Comparison of ENCODE assay signal across 10 mouse cellular contexts in the genomic region with DNA sequence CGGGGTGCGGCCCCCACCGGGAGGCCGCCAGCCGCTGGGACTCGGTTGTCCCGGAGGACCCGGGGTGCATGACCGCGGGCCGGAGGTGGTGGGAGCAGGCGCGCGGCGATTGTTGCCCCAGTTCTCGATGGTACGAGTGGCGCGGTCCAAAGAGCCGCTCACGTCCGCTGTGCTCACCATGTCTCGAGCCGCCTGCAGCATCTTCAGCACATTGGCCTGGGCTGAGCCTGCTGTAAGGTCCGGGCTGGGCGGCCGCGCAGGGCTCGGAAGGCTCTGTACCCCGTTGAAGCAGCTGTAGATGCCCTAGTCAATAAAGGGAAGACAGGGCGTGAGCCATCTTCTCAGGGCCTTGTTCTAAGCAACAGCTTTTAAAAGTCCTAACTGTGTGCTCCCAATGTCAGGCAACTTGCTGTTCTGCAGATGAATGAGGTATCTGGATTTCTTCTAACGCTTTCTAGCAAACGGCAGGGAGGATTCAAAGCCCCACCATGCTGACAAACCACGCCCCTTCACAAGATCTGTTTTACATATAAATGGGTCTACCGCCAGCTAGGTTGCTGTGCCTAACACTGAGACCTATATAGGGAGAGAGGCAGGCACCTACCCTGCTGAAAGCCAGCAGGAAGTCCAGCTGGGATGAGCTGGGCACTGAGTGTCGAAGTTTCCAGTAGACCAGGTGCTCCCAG. TPM values are rescaled to one million over a fixed set of nuclear protein-coding genes. Genes with fewer than 3 reads are reported as not detected.
A peak's percentile ranks its signal among the peaks of the same experiment; 100 is the strongest.
DNase-seq lines count a peak whose midpoint lies in the region; ATAC-seq lines count a peak whose summit lies in the region.
"Had no signal": no experiment of that assay in that cellular context is flagged by ENCODE, and none has a peak within 500 bp of the region (broad histone marks: within the 10 kb centered on the region; RNA-seq: fewer than 3 reads in every experiment).

No protein-coding gene starts in this region.

- no peak; the same call in 1 of the 2 replicates for ATAC-seq in megakaryocyte, adult 5-6 weeks (ENCODE audit: poor library complexity, severe bottlenecking)
- no peak for ATAC-seq in forebrain, embryonic 12.5 days (ENCODE audit: low FRiP score)
- ATAC-seq in limb, embryonic 13.5 days (ENCODE audit: low FRiP score, low read depth), result no peak
- peak; percentile 35; the same call in 1 of the 2 replicates for ATAC-seq in stomach, embryonic 14.5 days (ENCODE audit: insufficient number of reproducible peaks, insufficient read depth, low FRiP score, low read depth)

- peak overlapping the region; percentile 87 for H3K4me3 ChIP-seq in megakaryocyte, embryonic 14.5 days (replicated peaks)
- H3K4me3 ChIP-seq in forebrain, embryonic 12.5 days (replicated peaks), result peak overlapping the region; percentile 52
- H3K4me3 ChIP-seq in limb, embryonic 13.5 days, result peak overlapping the region; percentile 48
- H3K4me3 ChIP-seq in stomach, embryonic 14.5 days (ENCODE audit: low read depth, low read length), result peak overlapping the region; percentile 36

- DNase-seq in urinary bladder, postnatal 4 days (ENCODE audit: low spot score in 2 of 2), result no peak
- no peak for DNase-seq in kidney, postnatal 4 days
- DNase-seq in right cerebral cortex, postnatal 10 days (ENCODE audit: low spot score in 2 of 2), result no peak

- H3K9me3 ChIP-seq in megakaryocyte, embryonic 14.5 days, result peaks cover 13% of the 10 kb centered on the region
- no peaks in the 10 kb centered on the region for H3K9me3 ChIP-seq in forebrain, embryonic 12.5 days
- no peaks in the 10 kb centered on the region for H3K9me3 ChIP-seq in limb, embryonic 13.5 days
- H3K9me3 ChIP-seq in stomach, embryonic 14.5 days (ENCODE audit: control insufficient read depth, low read depth, low read length), result no peaks in the 10 kb centered on the region

- H3K9ac ChIP-seq in forebrain, embryonic 12.5 days, result peak overlapping the region; percentile 66
- peak overlapping the region; percentile 65 for H3K9ac ChIP-seq in limb, embryonic 13.5 days
- H3K9ac ChIP-seq in stomach, embryonic 14.5 days (replicated peaks; ENCODE audit: low read depth, low read length), result no peak overlapping the region; the same call in 1 of the 2 replicates

- H3K27me3 ChIP-seq in megakaryocyte, embryonic 14.5 days (replicated peaks), result peaks cover 92% of the 10 kb centered on the region
- H3K27me3 ChIP-seq in forebrain, embryonic 12.5 days, result peaks cover 97% of the 10 kb centered on the region
- peaks cover 97% of the 10 kb centered on the region for H3K27me3 ChIP-seq in limb, embryonic 13.5 days
- peaks cover 37% of the 10 kb centered on the region for H3K27me3 ChIP-seq in stomach, embryonic 14.5 days (ENCODE audit: control insufficient read depth, insufficient read depth, low read length)

- under 1% methylated on average over 36 of the region's 36 CpGs for WGBS in forebrain, embryonic 12.5 days
- 2% methylated on average over 36 of the region's 36 CpGs for WGBS in limb, embryonic 13.5 days
- WGBS in stomach, embryonic 14.5 days, result 3% methylated on average over 36 of the region's 36 CpGs

- H3K36me3 ChIP-seq in megakaryocyte, embryonic 14.5 days (replicated peaks; ENCODE audit: low read length), result peaks cover 7% of the 10 kb centered on the region
- no peaks in the 10 kb centered on the region for H3K36me3 ChIP-seq in forebrain, embryonic 12.5 days (replicated peaks)
- no peaks in the 10 kb centered on the region for H3K36me3 ChIP-seq in limb, embryonic 13.5 days
- no peaks in the 10 kb centered on the region for H3K36me3 ChIP-seq in stomach, embryonic 14.5 days (ENCODE audit: control insufficient read depth, insufficient read depth, low read length)

- no peak overlapping the region for H3K27ac ChIP-seq in forebrain, embryonic 12.5 days
- H3K27ac ChIP-seq in limb, embryonic 13.5 days, result no peak overlapping the region
- H3K27ac ChIP-seq in stomach, embryonic 14.5 days (ENCODE audit: low read length), result no peak overlapping the region

- peaks cover 38% of the 10 kb centered on the region for H3K4me1 ChIP-seq in megakaryocyte, embryonic 14.5 days
- peaks cover 43% of the 10 kb centered on the region for H3K4me1 ChIP-seq in forebrain, embryonic 12.5 days
- H3K4me1 ChIP-seq in limb, embryonic 13.5 days, result peaks cover 25% of the 10 kb centered on the region
- peaks cover 10% of the 10 kb centered on the region for H3K4me1 ChIP-seq in stomach, embryonic 14.5 days (ENCODE audit: control insufficient read depth, insufficient read depth, low read length)

- peak overlapping the region; percentile 92 for H3K4me2 ChIP-seq in forebrain, embryonic 12.5 days
- peak overlapping the region; percentile 87 for H3K4me2 ChIP-seq in limb, embryonic 13.5 days (replicated peaks)
- H3K4me2 ChIP-seq in stomach, embryonic 14.5 days (replicated peaks; ENCODE audit: low read depth, low read length), result peak overlapping the region; percentile 66

RNA-seq across cellular contexts. Expression of gene Grin2c, which starts 16.5 kb away (rescaled TPM):
- not detected in 2 replicates for polyA plus RNA-seq in megakaryocyte, embryonic 14.5 days (2012; ENCODE audit: insufficient read depth, low replicate concordance)
- 0.05 TPM in 1 of 2 replicates, not detected in the other for total RNA-seq in megakaryocyte, adult 5-6 weeks (2015)
- total RNA-seq in megakaryocyte, adult 5-6 weeks (2017), result not detected in 2 replicates
- polyA plus RNA-seq in forebrain, embryonic 12.5 days (2016; fragmentation: Nextera tagmentation; extraction: Ambion mirVana), result 0.08 TPM in 1 of 2 replicates, not detected in the other
- polyA plus RNA-seq in limb, embryonic 13.5 days (2015; fragmentation: Nextera tagmentation; extraction: Ambion mirVana), result 0.05 and 0.09 TPM in 2 replicates
- not detected in 2 replicates for polyA plus RNA-seq in stomach, embryonic 14.5 days (2014; fragmentation: Nextera tagmentation; extraction: Ambion mirVana)
- total RNA-seq: heart, postnatal 10 days had no signal

RNA-seq across cellular contexts. Expression of gene Fdxr, which starts 26.3 kb away (rescaled TPM):
- polyA plus RNA-seq in megakaryocyte, embryonic 14.5 days (2012; ENCODE audit: insufficient read depth, low replicate concordance), result 21.8 and 28.5 TPM in 2 replicates
- 4.4 and 5.6 TPM in 2 replicates for total RNA-seq in megakaryocyte, adult 5-6 weeks (2015)
- total RNA-seq in megakaryocyte, adult 5-6 weeks (2017), result 9.9 and 14.3 TPM in 2 replicates
- polyA plus RNA-seq in forebrain, embryonic 12.5 days (2016; fragmentation: Nextera tagmentation; extraction: Ambion mirVana), result 16.9 and 17.4 TPM in 2 replicates
- polyA plus RNA-seq in limb, embryonic 13.5 days (2015; fragmentation: Nextera tagmentation; extraction: Ambion mirVana), result 15.3 and 16.0 TPM in 2 replicates
- 11.5 and 13.3 TPM in 2 replicates for polyA plus RNA-seq in stomach, embryonic 14.5 days (2014; fragmentation: Nextera tagmentation; extraction: Ambion mirVana)

RNA-seq across cellular contexts. Expression of gene Fads6, which starts 46.9 kb away (rescaled TPM):
- polyA plus RNA-seq in megakaryocyte, embryonic 14.5 days (2012; ENCODE audit: insufficient read depth, low replicate concordance), result 0.07 TPM in 1 of 2 replicates, not detected in the other
- 0.58 and 0.71 TPM in 2 replicates for total RNA-seq in megakaryocyte, adult 5-6 weeks (2015)
- 1.4 and 2.3 TPM in 2 replicates for total RNA-seq in megakaryocyte, adult 5-6 weeks (2017)
- polyA plus RNA-seq in forebrain, embryonic 12.5 days (2016; fragmentation: Nextera tagmentation; extraction: Ambion mirVana), result 0.26 and 0.37 TPM in 2 replicates
- 0.09 and 0.15 TPM in 2 replicates for polyA plus RNA-seq in limb, embryonic 13.5 days (2015; fragmentation: Nextera tagmentation; extraction: Ambion mirVana)
- polyA plus RNA-seq in stomach, embryonic 14.5 days (2014; fragmentation: Nextera tagmentation; extraction: Ambion mirVana), result 1.3 and 1.5 TPM in 2 replicates

RNA-seq across cellular contexts. Expression of gene Otop2, which starts 56.4 kb away (rescaled TPM):
- 0.11 TPM in 1 of 2 replicates, not detected in the other for polyA plus RNA-seq in megakaryocyte, embryonic 14.5 days (2012; ENCODE audit: insufficient read depth, low replicate concordance)
- not detected in 2 replicates for total RNA-seq in megakaryocyte, adult 5-6 weeks (2015)
- total RNA-seq in megakaryocyte, adult 5-6 weeks (2017), result not detected in 2 replicates
- polyA plus RNA-seq in forebrain, embryonic 12.5 days (2016; fragmentation: Nextera tagmentation; extraction: Ambion mirVana), result not detected in 2 replicates
- 0.11 TPM in 1 of 2 replicates, not detected in the other for polyA plus RNA-seq in limb, embryonic 13.5 days (2015; fragmentation: Nextera tagmentation; extraction: Ambion mirVana)
- polyA plus RNA-seq in stomach, embryonic 14.5 days (2014; fragmentation: Nextera tagmentation; extraction: Ambion mirVana), result not detected in 2 replicates
- total RNA-seq: heart, postnatal 10 days; neutrophil, adult 5-6 weeks had no signal

Comparison
In these comparisons a context has a peak if more than half of its experiments do, and no peak if none do; other contexts are left out.
1. H3K4me3 ChIP-seq: peak in every context shown above with its lines; median percentile 87 in megakaryocyte, embryonic 14.5 days; 52 in forebrain, embryonic 12.5 days; 48 in limb, embryonic 13.5 days; 36 in stomach, embryonic 14.5 days.